In genomic region chr1:127206881-127207555, GRCm38 (mm10) we compare ENCODE assay signal across 7 mouse cellular contexts. TPM values are rescaled to one million over a fixed set of nuclear protein-coding genes. Genes with fewer than 3 reads are reported as not detected.
DNase-seq lines count a peak whose midpoint lies in the region; ATAC-seq and TF ChIP-seq lines count a peak whose summit lies in the region.

No protein-coding gene starts in this region.

- no peaks in the 10 kb centered on the region for H3K9me3 ChIP-seq in forebrain, embryonic 16.5 days (ENCODE audit: control insufficient read depth, low read length)
- no peaks in the 10 kb centered on the region for H3K9me3 ChIP-seq in liver, embryonic 14.5 days (ENCODE audit: control insufficient read depth, low read length)

- H3K27ac ChIP-seq in forebrain, embryonic 16.5 days (ENCODE audit: low read length) = peak overlapping the region; percentile 97
- H3K27ac ChIP-seq in liver, embryonic 14.5 days = no peak overlapping the region

- TF ChIP-seq CTCF in liver, embryonic 14.5 days (IDR thresholded peaks at IDR 0.05; ENCODE audit: low read depth) = no peak

- peak overlapping the region; percentile 86 for H3K4me3 ChIP-seq in forebrain, embryonic 16.5 days (replicated peaks; ENCODE audit: low read length)
- no peak overlapping the region for H3K4me3 ChIP-seq in liver, embryonic 14.5 days (ENCODE audit: insufficient read depth in 1 of 2, low read depth in 2 of 2, low read length in 2 of 2)

- no peaks in the 10 kb centered on the region for H3K27me3 ChIP-seq in forebrain, embryonic 16.5 days (replicated peaks; ENCODE audit: control insufficient read depth, insufficient read depth, low read length)
- H3K27me3 ChIP-seq in liver, embryonic 14.5 days (ENCODE audit: control insufficient read depth, insufficient read depth, low read length) = no peaks in the 10 kb centered on the region

- H3K9ac ChIP-seq in forebrain, embryonic 16.5 days (replicated peaks; ENCODE audit: low read depth, low read length) = peak overlapping the region; percentile 92
- no peak overlapping the region for H3K9ac ChIP-seq in liver, embryonic 14.5 days (replicated peaks)

- no peak for TF ChIP-seq EP300 in liver, embryonic 14.5 days (IDR thresholded peaks at IDR 0.05; ENCODE audit: low read depth)

- peak overlapping the region; percentile 81 for H3K4me2 ChIP-seq in forebrain, embryonic 16.5 days (ENCODE audit: low read length)
- H3K4me2 ChIP-seq in liver, embryonic 14.5 days (ENCODE audit: low read depth) = peak overlapping the region; percentile 84

- peaks cover 28% of the 10 kb centered on the region for H3K4me1 ChIP-seq in forebrain, embryonic 16.5 days (replicated peaks; ENCODE audit: control insufficient read depth, insufficient read depth, low read length)
- peaks cover 0 to 5% of the 10 kb centered on the region in 2 experiments; a peak in 1 of 4 replicates for H3K4me1 ChIP-seq in liver, embryonic 14.5 days (replicated peaks; ENCODE audit: control insufficient read depth in 2 of 2, insufficient read depth in 2 of 2, low read length in 1 of 2)

- no peak for ATAC-seq in forebrain, embryonic 16.5 days
- no peak for ATAC-seq in liver, embryonic 14.5 days (ENCODE audit: insufficient read depth)

- peak; percentile 14 for DNase-seq in thymus, postnatal 14 days
- DNase-seq in thymus, adult 18-20 months = no peak
- no peak for DNase-seq in liver, embryonic 14.5 days (ENCODE audit: low read depth in 3 of 3, low spot score in 3 of 3)
- no peak for DNase-seq in gastrocnemius, postnatal 25 days
- no peak for DNase-seq in c-Kit-positive CD71-positive TER-119-positive erythroid progenitor cells, embryonic 14.5 days (ENCODE audit: low spot score)
- DNase-seq in layer of hippocampus, postnatal 25 days (ENCODE audit: extremely low spot score in 1 of 2, low spot score in 1 of 2) = no peak

- H3K36me3 ChIP-seq in forebrain, embryonic 16.5 days (ENCODE audit: control insufficient read depth, insufficient read depth) = no peaks in the 10 kb centered on the region
- H3K36me3 ChIP-seq in liver, embryonic 14.5 days (replicated peaks; ENCODE audit: control insufficient read depth, insufficient read depth, low read depth) = no peaks in the 10 kb centered on the region

- WGBS in forebrain, embryonic 16.5 days = 48% methylated on average over 11 of the region's 11 CpGs
- 33% methylated on average over 11 of the region's 11 CpGs for WGBS in liver, embryonic 14.5 days (ENCODE audit: insufficient replicate concordance)

RNA-seq across cellular contexts. Expression of gene Mgat5, which starts 2.2 kb away (rescaled TPM):
- polyA plus RNA-seq in forebrain, embryonic 16.5 days (2015; fragmentation: Nextera tagmentation; extraction: Ambion mirVana) = 12.1 and 14.8 TPM in 2 replicates
- polyA plus RNA-seq in liver, embryonic 14.5 days (2012; rRNA removed) = 0.56 and 0.67 TPM in 2 replicates
- 0.54 and 0.62 TPM in 2 replicates for polyA plus RNA-seq in liver, embryonic 14.5 days (2014; fragmentation: Nextera tagmentation; extraction: Ambion mirVana)
- 1 to 10 TPM; 1.3 to 1.8 TPM for total RNA-seq in gastrocnemius, postnatal 25 days (2021)
- total RNA-seq in layer of hippocampus, postnatal 25 days (2021) = 10 to 100 TPM; 51.7 to 52.0 TPM

Comparison
In these comparisons a context has a peak if more than half of its experiments do, and no peak if none do; other contexts are left out.
1. RNA of gene Mgat5, which starts 2.2 kb away (total RNA-seq): 51.7 to 52.0 TPM in layer of hippocampus, postnatal 25 days; 1.3 to 1.8 TPM in gastrocnemius, postnatal 25 days; every median in the first group is over 10 times any median in the second.